Mouse (Mus musculus) CH12.LX (cell line): ENCODE data around the gene Cuedc1.

Experiments used
- CHD1 ChIP-seq: IDR thresholded peaks from 2 replicates; pipeline ENCODE4 v1.6.1; 2012; ENCODE audit warnings: low read depth, low read length, improper control_type of control experiment, inconsistent platforms
- CHD2 ChIP-seq: IDR thresholded peaks from 2 replicates; pipeline ENCODE4 v1.6.1; 2011; ENCODE audit warnings: low read length, improper control_type of control experiment
- CTCF ChIP-seq, 2 experiments: IDR thresholded peaks in 1 of 2; conservative IDR thresholded peaks in 1 of 2; 2 replicates each; pipeline ENCODE4 v1.5.1; 2011 to 2012; ENCODE audit warnings: low read depth in 2 of 2, low read length in 2 of 2, improper control_type of control experiment in 1 of 2, inconsistent platforms in 1 of 2, mild to moderate bottlenecking in 1 of 2, moderate library complexity in 1 of 2
- E2F4 ChIP-seq: IDR thresholded peaks from 2 replicates; pipeline ENCODE4 v1.6.1; 2011; ENCODE audit warnings: low read depth, low read length, improper control_type of control experiment; ENCODE audit not compliant: insufficient replicate concordance
- ELF1 ChIP-seq: IDR thresholded peaks from 2 replicates; pipeline ENCODE4 v1.6.1; 2014; ENCODE audit warnings: low read depth, mild to moderate bottlenecking, inconsistent platforms, low read length, improper control_type of control experiment
- EP300 ChIP-seq: IDR thresholded peaks from 2 replicates; pipeline ENCODE4 v1.6.1; 2011; ENCODE audit warnings: low read length, improper control_type of control experiment
- IRF4 ChIP-seq: IDR thresholded peaks from 2 replicates; pipeline ENCODE4 v1.6.1; 2014; ENCODE audit warnings: low read depth, mild to moderate bottlenecking, inconsistent platforms, low read length, improper control_type of control experiment
- KAT2A ChIP-seq: IDR thresholded peaks from 2 replicates; pipeline ENCODE4 v1.6.1; 2012; ENCODE audit warnings: low read length, improper control_type of control experiment, inconsistent platforms; ENCODE audit not compliant: insufficient replicate concordance
- MAFK ChIP-seq: IDR thresholded peaks from 2 replicates; pipeline ENCODE4 v1.6.1; 2011; ENCODE audit warnings: low read length, improper control_type of control experiment; ENCODE audit not compliant: insufficient replicate concordance
- MAX ChIP-seq: IDR thresholded peaks from 2 replicates; pipeline ENCODE4 v1.6.1; 2011; ENCODE audit warnings: low read length, improper control_type of control experiment
- NELFE ChIP-seq: IDR thresholded peaks from 2 replicates; pipeline ENCODE4 v1.6.1; 2011; ENCODE audit warnings: low read depth, low read length, improper control_type of control experiment
- POLR2A ChIP-seq: IDR thresholded peaks from 2 replicates; pipeline ENCODE4 v1.6.1; 2011; ENCODE audit warnings: low read depth, mild to moderate bottlenecking, improper control_type of control experiment, low read length
- SIN3A ChIP-seq: IDR thresholded peaks from 2 replicates; pipeline ENCODE4 v1.6.1; 2012; ENCODE audit warnings: low read length, improper control_type of control experiment, inconsistent platforms
- USF1 ChIP-seq: IDR thresholded peaks from 2 replicates; pipeline ENCODE4 v1.6.1; 2014; ENCODE audit warnings: low read depth, mild to moderate bottlenecking, inconsistent platforms, low read length, improper control_type of control experiment

DNA sequence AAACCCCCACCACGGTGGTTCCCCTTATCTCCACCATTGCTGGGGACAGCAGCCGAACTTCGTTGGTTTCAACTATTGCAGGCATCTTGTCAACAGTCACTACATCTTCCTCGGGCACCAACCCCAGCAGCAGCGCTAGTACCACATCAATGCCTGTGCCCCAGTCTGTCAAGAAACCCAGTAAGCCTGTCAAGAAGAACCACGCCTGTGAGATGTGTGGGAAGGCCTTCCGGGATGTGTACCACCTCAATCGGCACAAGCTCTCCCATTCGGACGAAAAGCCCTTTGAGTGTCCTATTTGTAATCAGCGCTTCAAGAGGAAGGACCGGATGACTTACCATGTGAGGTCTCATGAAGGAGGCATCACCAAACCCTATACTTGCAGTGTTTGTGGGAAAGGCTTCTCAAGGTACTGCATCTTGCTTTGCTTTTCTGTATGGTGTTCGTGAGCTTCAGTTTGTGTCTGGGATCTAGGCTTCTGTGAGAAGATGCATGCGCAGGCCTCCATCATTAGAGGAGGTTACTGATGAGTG, 24.4 kb upstream of the Cuedc1 start:
- TF ChIP-seq CHD2 = no peak
- no peak for TF ChIP-seq ELF1
- no peak for TF ChIP-seq CTCF (conservative IDR thresholded peaks at IDR 0.05 in 1 of 2, IDR thresholded peaks at IDR 0.05 in 1 of 2; ENCODE audit: low read depth in 2 of 2, low read length in 2 of 2)
- no peak for TF ChIP-seq SIN3A
- TF ChIP-seq MAX = no peak
- TF ChIP-seq MAFK = no peak
- TF ChIP-seq POLR2A = no peak
- no peak for TF ChIP-seq KAT2A
- no peak for TF ChIP-seq NELFE
- TF ChIP-seq IRF4 = no peak
- TF ChIP-seq EP300 = no peak
- TF ChIP-seq E2F4 = no peak
- no peak for TF ChIP-seq USF1
- TF ChIP-seq CHD1 = no peak
